Mouse (Mus musculus) midbrain, embryonic 10.5 days (tissue): ENCODE data around the gene Tpsb2. TPM values are rescaled to one million over a fixed set of nuclear protein-coding genes. Genes with fewer than 3 reads are reported as not detected.

ENCODE experiments used
- DNase-seq: peaks from one replicate; pipeline ENCODE4 v3.0.0-alpha.2; 2017; ENCODE audit warnings: low spot score
- H3K27ac ChIP-seq: fragments of 300-500 bp; sonication (generic); replicated peaks from 2 replicates; pipeline ENCODE4 v1.5.1; 2016; ENCODE audit warnings: mild to moderate bottlenecking
- H3K27me3 ChIP-seq: fragments of 300-500 bp; sonication (generic); 2 replicates; pipeline ENCODE4 v1.6.1; 2016; ENCODE audit warnings: low read depth, mild to moderate bottlenecking; ENCODE audit not compliant: poor library complexity, severe bottlenecking
- H3K36me3 ChIP-seq: fragments of 300-500 bp; sonication (generic); 2 replicates; pipeline ENCODE4 v1.6.1; 2016; ENCODE audit warnings: mild to moderate bottlenecking, moderate library complexity
- H3K4me1 ChIP-seq: fragments of 300-500 bp; sonication (generic); 2 replicates; pipeline ENCODE4 v1.6.1; 2016
- H3K4me3 ChIP-seq: fragments of 300-500 bp; sonication (generic); 2 replicates; pipeline ENCODE4 v1.5.1; 2016; ENCODE audit warnings: mild to moderate bottlenecking, moderate library complexity
- H3K9me3 ChIP-seq: fragments of 300-500 bp; sonication (generic); replicated peaks from 2 replicates; pipeline ENCODE4 v1.6.1; 2016; ENCODE audit warnings: mild to moderate bottlenecking
- WGBS: fragments of 180-500 bp; shearing (Covaris S2); methylation state at CpG from one replicate; pipeline ENCODE4 v1.1.7; 2016; 5-methylcytosine and 5-hydroxymethylcytosine counted together
- polyA plus RNA-seq: library from polyadenylated mRNA; unstranded; fragments of >200 nt; fragmentation: Nextera tagmentation; extraction: Ambion mirVana; gene quantifications from 2 replicates; pipeline ENCODE4 v1.2.1, GENCODE M21; 2016

Tpsb2 gene
- not detected in 2 replicates for polyA plus RNA-seq

GRCm38 (mm10) chr17:25366005-25366404, at the start of gene Tpsb2:
Gene Tpsb2 (plus strand): TSS chr17:25366305.
- WGBS: 65% methylated on average over 2 of the region's 2 CpGs
- Histone ChIP-seq H3K27ac (no peak within 1 kb of the TSS), H3K27me3 (no peaks in the 10 kb centered on the region)

GRCm38 (mm10) chr17:25318354-25318753, 47.8 kb upstream of the Tpsb2 start, which contains the start of gene Prss29:
Gene Prss29 (plus strand): TSS chr17:25318654.
- Histone ChIP-seq H3K27ac (no peak within 1 kb of the TSS), H3K4me1 (no peaks in the 10 kb centered on the region), H3K4me3 (no peak within 1 kb of the TSS), H3K27me3 (no peaks in the 10 kb centered on the region), H3K9me3 (no peaks in the 10 kb centered on the region), H3K36me3 (no peaks in the 10 kb centered on the region)
- no peak for DNase-seq
- WGBS: 80% methylated on average over 5 of the region's 5 CpGs

More at GRCm38 (mm10) chr17:25366005-25366404, at the start of gene Tpsb2:
- no peaks in the 10 kb centered on the region for H3K36me3 ChIP-seq
- H3K9me3 ChIP-seq: no peaks in the 10 kb centered on the region
- H3K4me3 ChIP-seq: no peak within 1 kb of the TSS
- H3K4me1 ChIP-seq: no peaks in the 10 kb centered on the region
- no peak for DNase-seq

- Histone ChIP-seq H3K4me1 (no peaks in the 10 kb centered on the region), H3K9me3 (no peaks in the 10 kb centered on the region), H3K4me3 (no peak overlapping the region), H3K36me3 (no peaks in the 10 kb centered on the region), H3K27ac (no peak overlapping the region), H3K27me3 (no peaks in the 10 kb centered on the region)
- WGBS: 95% methylated on average over 8 of the region's 8 CpGs
- DNase-seq: no peak
These were observed 45.3 kb upstream of the Tpsb2 start for GRCm38 (mm10) chr17:25320819-25321218.

DNA sequence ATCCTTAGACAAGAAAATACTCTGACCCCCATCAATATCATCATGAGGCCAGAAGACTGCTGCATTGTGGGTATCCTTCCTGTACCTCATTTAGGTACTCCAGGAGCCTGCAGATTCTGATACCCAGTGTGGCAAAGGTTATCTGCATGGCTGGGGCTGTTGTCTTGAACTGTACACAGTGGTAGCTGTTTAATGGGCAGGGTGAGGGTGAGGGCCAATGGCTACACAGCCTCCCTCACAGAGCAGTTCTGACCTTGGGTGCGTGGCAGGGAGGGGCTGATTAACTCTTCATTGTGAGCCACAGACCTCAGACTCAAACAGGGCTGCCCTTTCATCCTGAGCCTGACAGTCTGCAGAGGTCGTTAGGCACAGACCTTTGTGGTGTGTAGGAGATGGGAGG, 43.2 kb upstream of the Tpsb2 start:
- H3K36me3 ChIP-seq: no peaks in the 10 kb centered on the region
- no peak overlapping the region for H3K27ac ChIP-seq
- no peak overlapping the region for H3K4me3 ChIP-seq
- no peaks in the 10 kb centered on the region for H3K4me1 ChIP-seq
- WGBS: 37% methylated on average over 2 of the region's 2 CpGs
- no peak for DNase-seq
- no peaks in the 10 kb centered on the region for H3K9me3 ChIP-seq
- H3K27me3 ChIP-seq: no peaks in the 10 kb centered on the region

GRCm38 (mm10) chr17:25332321-25332720, 33.8 kb upstream of the Tpsb2 start:
- Histone ChIP-seq H3K36me3 (no peaks in the 10 kb centered on the region), H3K9me3 (no peaks in the 10 kb centered on the region), H3K4me1 (no peaks in the 10 kb centered on the region), H3K4me3 (no peak overlapping the region), H3K27me3 (peaks cover 13% of the 10 kb centered on the region; the same call in 1 of the 2 replicates), H3K27ac (no peak overlapping the region)
- 82% methylated on average over 9 of the region's 9 CpGs for WGBS
- no peak for DNase-seq

DNA sequence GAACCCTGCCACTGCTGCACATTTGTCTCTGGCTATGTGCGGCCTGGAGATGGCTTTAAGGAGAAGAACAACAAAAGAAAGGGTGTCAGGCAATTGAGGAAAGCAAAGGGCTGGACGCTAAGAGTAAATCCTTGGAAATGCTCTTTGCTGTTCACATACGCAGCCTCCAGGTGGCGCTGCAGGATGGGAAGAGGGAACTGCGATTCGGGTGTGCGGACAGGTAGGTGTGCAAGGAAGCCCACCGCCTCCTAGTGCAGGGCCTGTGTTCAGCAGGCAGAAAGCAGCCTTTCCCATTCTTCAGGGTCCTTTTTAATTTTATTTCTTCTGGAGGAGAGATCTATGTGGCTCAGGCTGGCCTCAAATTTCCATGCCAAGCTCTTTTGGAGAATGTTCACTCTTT, 32.2 kb upstream of the Tpsb2 start:
- H3K36me3 ChIP-seq: no peaks in the 10 kb centered on the region
- no peaks in the 10 kb centered on the region for H3K4me1 ChIP-seq
- no peak overlapping the region for H3K4me3 ChIP-seq
- peaks cover 13% of the 10 kb centered on the region; the same call in 1 of the 2 replicates for H3K27me3 ChIP-seq
- no peaks in the 10 kb centered on the region for H3K9me3 ChIP-seq
- DNase-seq: peak; percentile 70
- 2% methylated on average over 8 of the region's 8 CpGs for WGBS
- H3K27ac ChIP-seq: no peak overlapping the region

GRCm38 (mm10) chr17:25338218-25338617, 27.9 kb upstream of the Tpsb2 start:
- Histone ChIP-seq H3K9me3 (no peaks in the 10 kb centered on the region), H3K4me3 (no peak overlapping the region), H3K4me1 (no peaks in the 10 kb centered on the region), H3K36me3 (no peaks in the 10 kb centered on the region), H3K27ac (no peak overlapping the region), H3K27me3 (0 out of 2 replicates have a peak, but pooled peaks cover 12% of the 10 kb centered on the region)
- DNase-seq: no peak
- WGBS: 77% methylated on average over 4 of the region's 4 CpGs

DNA sequence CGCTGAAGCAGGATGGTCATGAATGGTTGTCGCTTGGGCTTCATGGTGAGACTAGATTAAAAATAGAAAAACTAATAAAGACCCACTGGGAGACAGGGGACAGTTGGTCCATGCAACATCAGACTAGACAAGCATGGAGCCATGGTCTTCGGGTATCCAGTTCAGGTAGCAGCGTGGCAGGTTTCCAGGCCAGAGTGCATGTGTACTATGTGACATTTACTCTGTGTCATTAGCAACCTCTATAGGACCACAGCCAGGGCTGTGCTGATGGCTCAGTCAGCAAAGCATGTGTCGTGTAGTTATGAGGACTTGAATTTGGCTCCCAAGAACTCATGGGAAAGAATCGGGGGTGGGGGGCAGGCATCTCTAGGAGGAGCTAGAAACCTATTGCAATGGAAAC, 26.1 kb upstream of the Tpsb2 start:
- no peak overlapping the region for H3K27ac ChIP-seq
- no peaks in the 10 kb centered on the region for H3K27me3 ChIP-seq
- 85% methylated on average over 6 of the region's 6 CpGs for WGBS
- no peaks in the 10 kb centered on the region for H3K36me3 ChIP-seq
- H3K4me1 ChIP-seq: no peaks in the 10 kb centered on the region
- DNase-seq: no peak
- H3K4me3 ChIP-seq: no peak overlapping the region
- H3K9me3 ChIP-seq: no peaks in the 10 kb centered on the region

- no peak overlapping the region for H3K4me3 ChIP-seq
- H3K27ac ChIP-seq: no peak overlapping the region
- WGBS: 62% methylated on average over 3 of the region's 3 CpGs
- no peak for DNase-seq
- H3K27me3 ChIP-seq: no peaks in the 10 kb centered on the region
- no peaks in the 10 kb centered on the region for H3K4me1 ChIP-seq
- no peaks in the 10 kb centered on the region for H3K36me3 ChIP-seq
- H3K9me3 ChIP-seq: no peaks in the 10 kb centered on the region
These were observed 24.6 kb upstream of the Tpsb2 start for GRCm38 (mm10) chr17:25341490-25341889.

DNA sequence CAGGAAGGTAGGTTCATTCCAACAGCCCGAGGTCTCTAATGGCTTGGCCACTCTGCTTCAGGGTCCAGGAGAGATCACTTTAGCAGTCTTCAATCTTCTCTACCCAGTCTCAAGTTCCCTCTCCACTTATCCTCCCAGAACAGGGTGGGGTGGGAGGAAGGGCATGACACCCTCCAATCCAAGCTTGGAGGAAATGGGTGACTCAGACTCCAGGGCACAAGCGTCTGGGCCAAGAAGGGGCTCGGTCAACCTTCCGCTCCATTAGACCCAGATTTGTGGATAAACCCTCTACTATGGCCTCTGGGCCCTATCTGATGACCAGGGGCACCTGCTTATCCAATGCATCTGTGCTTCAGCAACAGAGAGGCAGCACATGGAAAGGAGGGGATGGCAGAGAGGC, 20.6 kb upstream of the Tpsb2 start, which contains the start of gene Tpsab1:
TSS of gene Tpsab1 (minus strand) at position 101 of the 400 bp plus-strand sequence.
- no peaks in the 10 kb centered on the region for H3K36me3 ChIP-seq
- H3K4me3 ChIP-seq: no peak within 1 kb of the TSS
- H3K4me1 ChIP-seq: no peaks in the 10 kb centered on the region
- H3K9me3 ChIP-seq: no peaks in the 10 kb centered on the region
- 89% methylated on average over 4 of the region's 4 CpGs for WGBS
- DNase-seq: no peak
- no peaks in the 10 kb centered on the region for H3K27me3 ChIP-seq
- H3K27ac ChIP-seq: no peak within 1 kb of the TSS

GRCm38 (mm10) chr17:25361291-25361690, 4.8 kb upstream of the Tpsb2 start:
- Histone ChIP-seq H3K36me3 (no peaks in the 10 kb centered on the region), H3K27ac (no peak overlapping the region), H3K9me3 (no peaks in the 10 kb centered on the region), H3K27me3 (no peaks in the 10 kb centered on the region), H3K4me1 (no peaks in the 10 kb centered on the region), H3K4me3 (no peak overlapping the region)
- no peak for DNase-seq
- 76% methylated on average over 2 of the region's 2 CpGs for WGBS

DNA sequence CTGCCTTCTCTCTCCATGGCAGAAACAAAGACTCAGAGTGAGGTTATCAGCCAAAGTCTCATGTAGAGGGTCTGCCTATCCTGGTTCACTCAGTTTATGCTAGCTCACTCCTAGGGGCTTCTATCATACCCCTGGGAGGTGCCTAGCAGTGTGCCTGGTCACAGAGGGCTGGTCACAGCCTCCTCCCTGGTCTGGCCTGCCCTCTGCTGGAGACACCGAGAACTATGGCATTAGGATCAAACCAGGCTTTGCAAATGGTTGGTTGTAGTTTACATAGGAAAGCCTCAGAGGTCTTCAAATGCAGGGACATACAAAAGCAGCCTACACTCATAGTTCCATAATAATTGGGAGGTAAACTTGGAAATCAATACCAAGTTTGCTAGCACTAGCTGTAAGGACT, 2.4 kb upstream of the Tpsb2 start:
- 9% methylated on average over 1 of the region's 1 CpGs for WGBS
- no peak overlapping the region for H3K4me3 ChIP-seq
- H3K27me3 ChIP-seq: no peaks in the 10 kb centered on the region

GRCm38 (mm10) chr17:25368973-25369372, 2.9 kb downstream of the Tpsb2 start, which contains the start of gene Tpsg1:
Gene Tpsg1 (plus strand): TSS chr17:25369273.
- H3K27me3 ChIP-seq: peaks cover 3% of the 10 kb centered on the region; the same call in 1 of the 2 replicates
- no peaks in the 10 kb centered on the region for H3K9me3 ChIP-seq
- no peaks in the 10 kb centered on the region; the same call in 1 of the 2 replicates for H3K4me1 ChIP-seq
- no peak within 1 kb of the TSS for H3K4me3 ChIP-seq
- no peak within 1 kb of the TSS for H3K27ac ChIP-seq
- H3K36me3 ChIP-seq: no peaks in the 10 kb centered on the region
- 86% methylated on average over 3 of the region's 3 CpGs for WGBS
- DNase-seq: no peak

More for the DNA sequence above, 2.4 kb upstream of the Tpsb2 start:
- Histone ChIP-seq H3K9me3 (no peaks in the 10 kb centered on the region), H3K36me3 (no peaks in the 10 kb centered on the region), H3K4me1 (no peaks in the 10 kb centered on the region), H3K27ac (no peak overlapping the region)
- DNase-seq: peak; percentile 40
